Mouse (Mus musculus): Measurements from ENCODE around the gene Pdzrn3. TPM values are rescaled to one million over a fixed set of nuclear protein-coding genes. Genes with fewer than 3 reads are reported as not detected.

Pdzrn3 gene
- total RNA-seq, 2 experiments from 2014 or later, result 48.3 to 55.1 TPM

DNA sequence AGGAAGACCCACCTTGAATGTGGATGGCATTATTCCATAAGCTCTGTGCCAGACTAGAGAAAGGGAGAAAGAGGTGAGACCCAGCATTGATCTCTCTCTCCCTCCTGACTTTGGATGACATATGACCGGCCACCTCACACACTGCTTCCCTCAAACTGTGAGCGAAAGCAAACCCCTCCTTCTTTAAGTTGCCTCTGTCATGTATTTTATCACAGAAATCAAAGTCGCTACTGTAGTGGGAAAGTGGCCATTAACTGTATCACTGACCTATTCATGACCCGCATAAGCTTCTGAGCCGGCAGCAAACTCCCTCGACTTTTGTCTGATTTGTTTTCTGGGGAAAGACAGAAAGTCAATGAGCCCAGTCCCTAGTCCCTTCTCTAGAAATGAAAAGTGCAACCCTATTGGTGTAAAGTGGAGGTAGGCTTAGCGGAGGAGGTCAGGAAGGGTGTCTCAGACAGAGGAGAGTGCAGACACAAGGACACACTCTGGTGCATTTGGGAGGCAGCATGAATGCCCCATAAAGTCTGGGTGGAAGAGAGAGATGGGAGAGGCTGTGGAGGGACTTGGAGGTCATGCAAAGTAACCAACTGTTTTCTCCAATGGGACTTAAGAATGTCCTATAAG, 134.4 kb downstream of the Pdzrn3 start:
- DNase-seq (ENCODE audit: extremely low spot score in 1 of 2, low spot score in 2 of 2), result no peak
- intact Hi-C loops (cut with DNase I), result no loop called here

DNA sequence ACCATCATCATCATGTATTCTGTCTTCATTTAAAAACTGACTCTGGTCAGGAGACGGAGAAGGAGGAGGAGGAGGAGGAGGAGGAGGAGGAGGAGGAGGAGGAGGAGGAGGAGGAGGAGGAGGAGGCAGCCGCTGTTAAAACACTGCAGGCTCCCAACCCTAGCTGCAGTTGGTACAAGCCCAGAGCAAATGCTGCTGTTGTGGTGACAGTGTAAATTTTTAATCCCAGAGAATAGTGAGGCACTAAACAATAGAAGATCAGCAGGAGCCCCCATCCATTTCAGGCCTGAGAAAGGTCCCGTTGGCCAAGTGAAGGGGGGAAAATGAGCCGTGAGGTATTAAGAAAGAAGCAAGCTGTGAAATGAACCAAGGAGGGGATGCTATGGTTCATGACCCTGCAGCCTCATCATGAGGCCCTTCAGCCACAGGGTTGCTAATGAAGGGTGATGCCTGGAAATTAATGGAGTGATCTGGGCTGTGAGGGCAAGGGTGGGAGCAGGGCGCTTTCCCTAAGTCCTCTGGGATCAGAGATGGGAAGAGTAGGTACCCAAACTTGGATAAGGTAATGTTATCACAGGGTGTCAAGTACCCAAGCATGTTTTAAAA, 141.0 kb downstream of the Pdzrn3 start:
- no peak for DNase-seq (ENCODE audit: extremely low spot score in 1 of 2, low spot score in 2 of 2)
- intact Hi-C loops (cut with DNase I), result no loop called here

DNA sequence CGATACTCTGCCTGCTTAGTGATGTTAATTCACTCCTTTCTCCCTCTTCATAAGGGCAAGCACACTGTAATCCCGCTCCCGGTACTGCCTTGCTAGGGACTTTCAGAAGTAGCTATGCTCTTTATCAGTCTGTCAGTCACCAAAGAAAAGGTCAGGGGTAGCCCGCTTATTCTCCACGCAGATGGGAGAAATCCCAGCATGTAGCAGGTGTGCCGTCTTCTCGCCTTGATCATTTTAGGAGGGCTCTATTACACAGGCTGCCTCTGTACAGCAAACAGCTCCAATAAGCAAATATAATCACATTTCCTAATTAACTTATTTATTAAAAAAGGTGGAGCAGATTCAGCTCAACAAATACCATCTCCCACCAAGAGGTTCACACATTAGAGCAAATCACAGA, 141.5 kb downstream of the Pdzrn3 start:
- DNase-seq (ENCODE audit: extremely low spot score in 1 of 2, low spot score in 2 of 2), result no peak
- intact Hi-C loops (cut with DNase I), result no loop called here

- DNase-seq (ENCODE audit: extremely low spot score in 1 of 2, low spot score in 2 of 2), result no peak
- intact Hi-C loops (cut with DNase I), result no loop called here
Observed at GRCm38 (mm10) chr6:101234349-101234748, 143.3 kb downstream of the Pdzrn3 start.

GRCm38 (mm10) chr6:101233680-101234079, 144.0 kb downstream of the Pdzrn3 start:
- intact Hi-C loops (cut with DNase I), result no loop called here
- peak in 1 of 2 experiments; percentile 48 for DNase-seq (ENCODE audit: extremely low spot score in 1 of 2, low spot score in 2 of 2)

GRCm38 (mm10) chr6:101227294-101227855, 150.3 kb downstream of the Pdzrn3 start:
- no peak for DNase-seq (ENCODE audit: extremely low spot score in 1 of 2, low spot score in 2 of 2)
- intact Hi-C loops (cut with DNase I), result no loop called here

- intact Hi-C loops (cut with DNase I), result loop anchor here (5.0 kb wide), 1 partner anchor 42 kb away; no protein-coding TSS in a partner anchor
- DNase-seq (ENCODE audit: extremely low spot score in 1 of 2, low spot score in 2 of 2), result no peak
Observed at GRCm38 (mm10) chr6:101220307-101220706, 157.4 kb downstream of the Pdzrn3 start.

DNA sequence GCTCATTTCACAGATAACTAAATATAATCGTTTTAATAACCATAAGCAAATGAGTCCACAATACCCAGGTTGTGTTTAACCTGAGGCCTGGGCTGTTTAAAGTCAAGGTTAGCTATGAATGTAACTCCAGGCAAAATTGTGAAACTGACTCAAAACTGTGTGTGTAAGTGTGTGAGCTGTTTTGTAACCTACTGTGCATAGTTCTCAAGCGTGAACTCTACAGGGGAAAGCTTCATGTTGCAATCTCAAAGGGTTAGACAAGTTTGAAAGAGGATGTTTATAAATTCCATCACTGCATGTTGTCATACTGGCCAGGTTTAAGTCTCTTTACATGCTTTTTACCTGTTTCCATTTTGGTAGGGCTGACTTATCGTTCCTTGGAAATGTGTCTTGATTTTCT, 158.7 kb downstream of the Pdzrn3 start:
- DNase-seq (ENCODE audit: extremely low spot score in 1 of 2, low spot score in 2 of 2), result no peak
- intact Hi-C loops (cut with DNase I), result no loop called here

GRCm38 (mm10) chr6:101218197-101218596, 159.5 kb downstream of the Pdzrn3 start:
- intact Hi-C loops (cut with DNase I), result no loop called here
- DNase-seq (ENCODE audit: extremely low spot score in 1 of 2, low spot score in 2 of 2), result no peak

DNA sequence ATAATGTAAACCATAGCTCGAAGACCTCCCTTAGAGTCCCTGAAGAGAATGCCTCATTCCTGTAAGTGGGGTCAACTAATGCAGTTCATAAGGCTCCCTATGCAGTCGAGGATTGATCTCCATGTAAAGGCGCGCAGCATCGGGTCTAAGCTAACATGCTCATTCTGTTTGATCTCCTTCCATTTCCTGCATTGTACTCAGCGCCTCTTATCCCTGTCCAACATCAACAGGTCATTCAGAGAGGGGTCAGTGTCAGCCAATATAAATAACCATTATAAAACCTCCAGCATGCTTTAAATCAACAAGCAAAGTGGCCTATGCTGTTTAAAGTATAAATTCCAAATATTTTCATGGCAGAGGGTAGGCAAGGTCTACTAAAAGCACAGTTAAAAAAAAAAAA, 159.9 kb downstream of the Pdzrn3 start:
- intact Hi-C loops (cut with DNase I), result no loop called here
- peak in 1 of 2 experiments; percentile 29 for DNase-seq (ENCODE audit: extremely low spot score in 1 of 2, low spot score in 2 of 2)

DNA sequence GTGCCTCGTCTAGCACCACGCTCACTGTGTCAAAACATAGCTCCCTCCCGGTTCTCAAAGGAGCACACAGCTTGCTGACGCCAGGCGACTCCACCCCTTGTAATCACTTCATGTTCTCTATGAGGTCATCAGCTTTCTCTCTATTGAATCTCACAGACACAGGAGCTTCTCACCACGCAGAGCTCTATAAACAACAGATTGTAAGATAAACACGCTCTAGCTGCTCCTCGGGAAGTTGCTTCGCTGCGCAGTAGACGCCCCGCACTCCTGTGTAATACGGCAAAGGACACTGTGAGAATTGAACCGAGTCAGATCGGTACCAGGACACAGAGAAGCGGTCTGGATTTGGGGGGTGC, 162.3 kb downstream of the Pdzrn3 start:
- peak in 1 of 2 experiments; percentile 42 for DNase-seq (ENCODE audit: extremely low spot score in 1 of 2, low spot score in 2 of 2)
- intact Hi-C loops (cut with DNase I), result no loop called here

- DNase-seq (ENCODE audit: extremely low spot score in 1 of 2, low spot score in 2 of 2), result no peak
- intact Hi-C loops (cut with DNase I), result no loop called here
Observed at GRCm38 (mm10) chr6:101214734-101215435, 162.8 kb downstream of the Pdzrn3 start.

- intact Hi-C loops (cut with DNase I), result no loop called here
- no peak for DNase-seq (ENCODE audit: extremely low spot score in 1 of 2, low spot score in 2 of 2)
Observed at GRCm38 (mm10) chr6:101213066-101213465, 164.6 kb downstream of the Pdzrn3 start.

DNA sequence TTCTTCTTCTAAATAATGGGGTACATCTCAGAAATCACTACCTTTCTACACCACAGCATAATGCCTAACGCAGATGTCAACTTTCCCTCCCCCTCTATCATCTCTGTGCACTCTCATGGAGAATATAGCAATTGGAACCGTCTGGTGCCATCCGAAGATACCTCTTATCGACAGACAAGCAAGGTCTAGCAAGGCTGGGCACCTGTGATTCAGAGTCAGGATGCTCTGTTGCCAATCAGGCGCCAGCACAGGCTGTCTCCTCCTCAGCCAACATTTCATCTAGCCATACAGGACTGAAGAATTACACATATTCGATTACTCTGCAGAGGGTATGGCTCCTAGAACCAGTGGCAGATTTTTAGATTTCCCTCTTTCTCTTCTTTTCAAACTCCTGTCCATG, 165.6 kb downstream of the Pdzrn3 start:
- no peak for DNase-seq (ENCODE audit: extremely low spot score in 1 of 2, low spot score in 2 of 2)
- intact Hi-C loops (cut with DNase I), result no loop called here

- intact Hi-C loops (cut with DNase I), result no loop called here
- DNase-seq (ENCODE audit: extremely low spot score in 1 of 2, low spot score in 2 of 2), result peak in 1 of 2 experiments; percentile 50
Observed at GRCm38 (mm10) chr6:101211361-101211841, 166.3 kb downstream of the Pdzrn3 start.

DNA sequence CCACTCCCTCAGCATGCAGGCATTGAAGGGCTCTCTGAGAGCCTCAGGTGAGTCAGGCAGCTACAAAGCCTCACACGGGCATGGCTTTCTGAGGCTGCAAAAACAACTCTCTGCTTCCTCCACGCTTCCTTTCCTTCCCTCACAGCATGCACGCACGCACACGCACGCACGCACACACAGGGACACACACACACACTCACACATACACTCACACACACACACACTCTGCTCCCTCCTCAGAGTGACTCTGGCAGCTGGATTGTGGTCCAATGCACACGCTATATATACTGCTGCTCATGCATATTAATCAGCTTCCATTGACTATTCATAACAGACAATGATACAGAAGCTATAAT, 178.8 kb downstream of the Pdzrn3 start:
- DNase-seq (ENCODE audit: extremely low spot score in 1 of 2, low spot score in 2 of 2), result peak; percentile 45 to 51
- intact Hi-C loops (cut with DNase I), result loop anchor here (10.0 kb wide), 1 partner anchor 224 kb away; no protein-coding TSS in a partner anchor

DNA sequence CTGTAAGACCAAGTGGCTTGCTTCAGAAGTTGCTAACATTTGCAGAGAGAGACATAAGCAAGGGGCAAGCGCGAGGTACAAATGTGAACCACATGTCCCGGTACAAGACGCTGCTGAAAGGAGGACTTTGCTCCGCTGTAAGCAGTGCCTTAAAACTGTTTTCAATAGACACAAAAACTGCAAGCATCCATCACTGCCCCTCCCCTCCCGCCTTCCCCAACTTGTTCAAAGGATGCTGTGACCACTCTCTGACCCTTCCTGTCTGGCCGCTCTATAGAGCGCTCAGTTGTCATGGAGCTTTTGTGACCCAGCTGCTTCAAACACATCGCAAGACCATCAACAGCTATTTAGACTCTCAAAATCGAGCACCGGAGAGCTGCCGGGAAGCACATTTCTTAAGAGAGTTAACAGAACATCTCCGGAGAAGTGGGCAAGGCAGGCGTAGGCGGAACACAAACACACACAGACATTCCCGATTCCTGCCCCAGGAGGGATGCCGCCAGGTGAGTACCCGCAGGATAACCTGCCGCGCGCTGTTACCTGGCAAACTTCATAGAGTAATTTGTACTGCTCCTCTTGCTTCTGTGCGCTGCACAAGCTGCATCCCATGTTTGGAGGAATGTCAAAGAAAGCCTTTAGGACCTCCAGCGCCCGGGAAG, 179.3 kb downstream of the Pdzrn3 start:
- DNase-seq (ENCODE audit: extremely low spot score in 1 of 2, low spot score in 2 of 2), result peak; percentile 26 to 35
- intact Hi-C loops (cut with DNase I), result loop anchor here (10.0 kb wide), 1 partner anchor 224 kb away; no protein-coding TSS in a partner anchor

GRCm38 (mm10) chr6:101197642-101198041, 180.1 kb downstream of the Pdzrn3 start:
- DNase-seq (ENCODE audit: extremely low spot score in 1 of 2, low spot score in 2 of 2), result peak; percentile 81
- intact Hi-C loops (cut with DNase I), result loop anchor here (2.0 to 10.0 kb wide), 2 partner anchors 223 to 315 kb away; no protein-coding TSS in a partner anchor

DNA sequence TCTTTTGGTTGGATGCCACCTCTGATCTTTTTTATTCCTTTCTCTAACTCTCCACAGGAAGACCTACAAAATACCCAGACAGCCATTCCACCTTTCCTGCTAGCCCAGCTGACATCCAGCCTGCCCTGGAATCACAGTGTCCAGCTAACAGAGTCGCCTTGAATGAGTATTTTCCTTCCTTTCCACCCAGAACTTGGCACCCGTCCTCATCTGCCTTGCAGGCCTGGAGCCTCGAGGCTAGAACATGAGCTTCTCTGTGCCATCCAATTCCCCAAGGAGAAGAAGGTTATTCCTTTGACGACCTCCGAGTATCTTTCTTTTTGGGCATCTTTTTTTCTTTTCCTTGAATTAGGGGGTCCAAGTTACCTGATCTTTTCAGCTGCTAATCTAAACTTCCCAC, 181.8 kb downstream of the Pdzrn3 start:
- DNase-seq (ENCODE audit: extremely low spot score in 1 of 2, low spot score in 2 of 2), result peak in 1 of 2 experiments; percentile 29
- intact Hi-C loops (cut with DNase I), result loop anchor here (2.0 to 10.0 kb wide), 2 partner anchors 221 to 313 kb away; no protein-coding TSS in a partner anchor
